Mouse (Mus musculus) regulatory T cell (primary cell): ENCODE measurements at regions not wholly inside any gene's neighbourhood (a gene's known extent, or its start where the extent isn't known, plus 50 kb on each side); places are given as distances from the start of the nearest gene placed in this dataset.

Experiments
- in situ Hi-C: fragments of 300-600 bp; cut with MboI, MseI; formaldehyde crosslinking; loops from one replicate; pipeline ENCODE4 v1.15.1; 2025; ENCODE audit warnings: high pct_unique_total_duplicates

GRCm38 (mm10) chr17:49149896-49150295 is 217.7 kb downstream of the Lrfn2 start:
- in situ Hi-C loops, result no loop called here

- in situ Hi-C loops, result no loop called here
These were observed 218.8 kb downstream of the Lrfn2 start for GRCm38 (mm10) chr17:49150971-49151422.

- in situ Hi-C loops, result no loop called here
These were observed 221.8 kb downstream of the Lrfn2 start for GRCm38 (mm10) chr17:49153994-49154393.

GRCm38 (mm10) chr17:49155001-49155515 is 222.9 kb downstream of the Lrfn2 start:
- in situ Hi-C loops, result no loop called here

GRCm38 (mm10) chr17:49157586-49157985 is 225.4 kb downstream of the Lrfn2 start:
- in situ Hi-C loops, result no loop called here

- in situ Hi-C loops, result no loop called here
These were observed 239.3 kb downstream of the Lrfn2 start for GRCm38 (mm10) chr17:49171252-49172047.

- in situ Hi-C loops, result no loop called here
These were observed 240.0 kb downstream of the Lrfn2 start for GRCm38 (mm10) chr17:49172052-49172799.

- in situ Hi-C loops, result no loop called here
These were observed 240.6 kb downstream of the Lrfn2 start for GRCm38 (mm10) chr17:49172800-49173150.

- in situ Hi-C loops, result loop anchor here (25.0 kb wide), 1 partner anchor 241 kb away; the partner anchor contains the start of gene Lrfn2
These were observed 246.0 kb downstream of the Lrfn2 start for GRCm38 (mm10) chr17:49177966-49178731.

GRCm38 (mm10) chr17:49182485-49182884 is 245.7 kb upstream of the Mocs1 start:
- in situ Hi-C loops, result loop anchor here (25.0 kb wide), 1 partner anchor 245 kb away; the partner anchor contains the start of gene Lrfn2

GRCm38 (mm10) chr17:49183917-49184316 is 244.2 kb upstream of the Mocs1 start:
- in situ Hi-C loops, result loop anchor here (25.0 kb wide), 1 partner anchor 247 kb away; the partner anchor contains the start of gene Lrfn2

- in situ Hi-C loops, result loop anchor here (25.0 kb wide), 1 partner anchor 248 kb away; the partner anchor contains the start of gene Lrfn2
These were observed 243.0 kb upstream of the Mocs1 start for GRCm38 (mm10) chr17:49185052-49185612.

GRCm38 (mm10) chr17:49189765-49190164 is 238.4 kb upstream of the Mocs1 start:
- in situ Hi-C loops, result loop anchor here (25.0 kb wide), 1 partner anchor 252 kb away; the partner anchor contains the start of gene Lrfn2

- in situ Hi-C loops, result loop anchor here (25.0 kb wide), 1 partner anchor 253 kb away; the partner anchor contains the start of gene Lrfn2
These were observed 237.8 kb upstream of the Mocs1 start for GRCm38 (mm10) chr17:49190337-49190736.

GRCm38 (mm10) chr17:49196046-49196684 is 232.0 kb upstream of the Mocs1 start:
- in situ Hi-C loops, result loop anchor here (25.0 kb wide), 1 partner anchor 259 kb away; the partner anchor contains the start of gene Lrfn2

GRCm38 (mm10) chr17:49201495-49201894 is 226.7 kb upstream of the Mocs1 start:
- in situ Hi-C loops, result no loop called here

- in situ Hi-C loops, result no loop called here
These were observed 223.1 kb upstream of the Mocs1 start for GRCm38 (mm10) chr17:49205095-49205494.

GRCm38 (mm10) chr17:49205564-49205963 is 222.6 kb upstream of the Mocs1 start:
- in situ Hi-C loops, result no loop called here

- in situ Hi-C loops, result no loop called here
These were observed 221.5 kb upstream of the Mocs1 start for GRCm38 (mm10) chr17:49206708-49207107.

- in situ Hi-C loops, result no loop called here
These were observed 219.8 kb upstream of the Mocs1 start for GRCm38 (mm10) chr17:49208315-49208820.
